Mouse (Mus musculus): ENCODE results near the gene Dennd2c.
"Not testable (repeated sequence)": the region's sequence is repeated elsewhere in the genome, so short reads cannot be mapped to it uniquely, and the experiment has no call there.

The Dennd2c gene

DNA sequence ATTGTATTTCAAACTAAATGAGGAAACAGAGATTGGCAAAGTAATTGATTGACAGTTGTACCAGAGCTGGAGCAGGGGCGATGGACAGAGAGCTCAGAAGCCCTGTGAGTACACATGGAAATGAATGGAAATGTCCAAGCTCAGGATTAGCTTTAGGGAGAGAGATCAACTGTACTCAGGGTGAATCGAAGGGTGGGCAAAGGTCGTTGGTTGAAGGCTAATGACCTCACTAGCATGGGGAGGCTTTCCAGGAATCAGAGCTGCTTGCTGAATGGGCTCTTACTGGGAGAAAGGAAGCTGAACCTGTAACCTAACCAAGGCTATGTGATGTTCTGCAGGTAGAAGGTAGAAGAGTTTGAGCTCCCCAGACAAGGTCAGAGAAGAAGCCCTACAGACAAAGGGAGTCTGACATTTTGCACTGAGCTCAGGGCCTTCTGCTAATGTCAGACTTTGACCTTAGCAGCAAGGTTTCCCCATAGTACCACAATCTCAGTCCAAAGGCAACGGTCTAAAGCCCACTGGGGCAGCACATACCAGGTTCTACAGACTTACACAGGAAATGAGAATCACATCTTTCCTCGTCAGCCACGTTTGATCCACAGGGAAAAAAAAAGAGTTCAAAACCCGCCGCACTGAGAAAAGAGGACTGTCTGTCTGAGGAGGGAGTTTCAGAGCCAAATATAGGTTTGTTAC, 112.3 kb downstream of the Dennd2c start:
- no peak for DNase-seq (ENCODE audit: low read depth, low spot score)

DNA sequence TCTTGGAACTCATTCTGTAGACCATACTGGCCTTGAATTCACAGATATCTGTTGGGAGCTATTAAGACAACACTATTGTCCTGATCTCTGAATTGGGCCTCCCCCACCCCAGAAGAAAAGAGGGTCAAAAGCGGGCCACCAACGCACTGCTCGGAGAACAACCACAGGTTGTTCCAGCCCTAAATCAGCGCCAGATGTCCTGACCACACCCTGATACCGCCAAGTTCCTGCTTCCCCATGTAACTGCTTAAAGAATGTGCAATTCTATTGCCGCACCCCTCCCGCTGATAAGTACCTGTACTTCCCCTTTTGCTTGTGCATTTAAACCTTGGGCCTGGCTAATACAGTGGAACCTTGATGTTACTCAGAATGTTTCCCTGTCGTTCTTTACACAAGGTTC, 113.0 kb downstream of the Dennd2c start:
- DNase-seq (ENCODE audit: low read depth, low spot score) = not testable (repeated sequence)

Data from embryo, embryonic 11.5 days (tissue).